Mouse (Mus musculus) heart, adult 2 months (tissue): ENCODE measurements around the gene Mnt.

Experiments
- CTCF ChIP-seq: fragments of 200-600 bp; IDR thresholded peaks from 2 replicates; pipeline ENCODE4 v1.8.1; 2022; ENCODE audit warnings: antibody characterized with exemption, mild to moderate bottlenecking, moderate library complexity
- POLR2A ChIP-seq: fragments of 200-500 bp; IDR thresholded peaks from 2 replicates; pipeline ENCODE4 v1.6.1; 2011; ENCODE audit warnings: mild to moderate bottlenecking, low read depth, low read length, control low read depth; ENCODE audit not compliant: insufficient read depth

- TF ChIP-seq POLR2A = no peak
- TF ChIP-seq CTCF = no peak
Observed at GRCm38 (mm10) chr11:74870544-74870943, 39.8 kb downstream of the Mnt start.
